Mouse (Mus musculus) heart, adult 2 months (tissue): ENCODE results near the gene Tgm2.

ENCODE experiments used
- CTCF ChIP-seq: fragments of 200-600 bp; IDR thresholded peaks from 2 replicates; pipeline ENCODE4 v1.8.1; 2022; ENCODE audit warnings: antibody characterized with exemption, mild to moderate bottlenecking, moderate library complexity
- EP300 ChIP-seq: fragments of 200-500 bp; IDR thresholded peaks from 2 replicates; pipeline ENCODE4 v1.6.1; 2011; ENCODE audit warnings: low read depth, low read length, control low read depth; ENCODE audit not compliant: insufficient read depth
- POLR2A ChIP-seq: fragments of 200-500 bp; IDR thresholded peaks from 2 replicates; pipeline ENCODE4 v1.6.1; 2011; ENCODE audit warnings: mild to moderate bottlenecking, low read depth, low read length, control low read depth; ENCODE audit not compliant: insufficient read depth

GRCm38 (mm10) chr2:158079843-158080395, 66.3 kb downstream of the Tgm2 start:
- no peak for TF ChIP-seq POLR2A
- TF ChIP-seq CTCF = no peak
- TF ChIP-seq EP300 = no peak
